Mouse (Mus musculus) MEL (cell line): Measurements from ENCODE around the gene Gnai1. TPM values are rescaled to one million over a fixed set of nuclear protein-coding genes. Genes with fewer than 3 reads are reported as not detected.

Source experiments
- DNase-seq: peaks from one replicate; pipeline ENCODE4 v3.0.0; 2011; ENCODE audit warnings: low read depth, low spot score
- H3K27ac ChIP-seq: 2 replicates; pipeline ENCODE4 v1.5.1; 2012; ENCODE audit warnings: low read depth, mild to moderate bottlenecking, control low read depth, low read length, moderate library complexity; ENCODE audit not compliant: control insufficient read depth
- H3K27me3 ChIP-seq, 2 experiments: fragments of 150-350 bp in 1 of 2; sonication (generic) in 1 of 2; 2 replicates each; pipeline ENCODE4 v1.6.1; 2012; ENCODE audit warnings: low read length in 2 of 2, mild to moderate bottlenecking in 2 of 2, improper control_type of control experiment in 1 of 2, moderate library complexity in 1 of 2; ENCODE audit not compliant: insufficient read depth in 2 of 2, control insufficient read depth in 1 of 2
- H3K36me3 ChIP-seq, 2 experiments: 2 replicates each; pipeline ENCODE4 v1.6.1; 2012 to 2014; ENCODE audit warnings: low read length in 2 of 2, improper control_type of control experiment in 1 of 2, inconsistent platforms in 1 of 2, mild to moderate bottlenecking in 1 of 2; ENCODE audit not compliant: insufficient read depth in 2 of 2, control insufficient read depth in 1 of 2
- H3K4me1 ChIP-seq, 2 experiments: fragments of 150-350 bp in 1 of 2; sonication (generic) in 1 of 2; 2 replicates each; pipeline ENCODE4 v1.6.1; 2012; ENCODE audit warnings: low read length in 2 of 2, improper control_type of control experiment in 1 of 2, mild to moderate bottlenecking in 1 of 2; ENCODE audit not compliant: insufficient read depth in 2 of 2, control insufficient read depth in 1 of 2
- H3K4me3 ChIP-seq, 2 experiments: fragments of 150-350 bp in 1 of 2; sonication (generic) in 1 of 2; 2 replicates each; pipeline ENCODE4 v1.5.1; 2012; ENCODE audit warnings: low read depth in 2 of 2, low read length in 2 of 2, mild to moderate bottlenecking in 2 of 2, moderate library complexity in 2 of 2, control low read depth in 1 of 2, improper control_type of control experiment in 1 of 2; ENCODE audit not compliant: control insufficient read depth in 1 of 2, insufficient read depth in 1 of 2
- H3K79me2 ChIP-seq: 2 replicates; pipeline ENCODE4 v1.6.1; 2012; ENCODE audit warnings: mild to moderate bottlenecking, low read length, moderate library complexity; ENCODE audit not compliant: control insufficient read depth, poor library complexity, insufficient read depth
- H3K9ac ChIP-seq: 2 replicates; pipeline ENCODE4 v1.6.1; 2012; ENCODE audit warnings: low read depth, mild to moderate bottlenecking, control low read depth, low read length, moderate library complexity; ENCODE audit not compliant: control insufficient read depth, poor library complexity, severe bottlenecking
- H3K9me3 ChIP-seq: fragments of 150-350 bp; sonication (generic); replicated peaks from 2 replicates; pipeline ENCODE4 v1.6.1; 2012; ENCODE audit warnings: mild to moderate bottlenecking, low read length, improper control_type of control experiment, moderate library complexity; ENCODE audit not compliant: insufficient read depth
- CHD1 ChIP-seq: IDR thresholded peaks from 2 replicates; pipeline ENCODE4 v1.6.1; 2012; ENCODE audit warnings: low read depth, mild to moderate bottlenecking, inconsistent platforms, low read length, improper control_type of control experiment
- CHD2 ChIP-seq: IDR thresholded peaks from 2 replicates; pipeline ENCODE4 v1.6.1; 2011; ENCODE audit warnings: low read length, improper control_type of control experiment
- E2F4 ChIP-seq: IDR thresholded peaks from 2 replicates; pipeline ENCODE4 v1.6.1; 2011; ENCODE audit warnings: low read depth, low read length, improper control_type of control experiment, borderline replicate concordance
- ELF1 ChIP-seq: IDR thresholded peaks from 2 replicates; pipeline ENCODE4 v1.6.1; 2014; ENCODE audit warnings: low read depth, mild to moderate bottlenecking, inconsistent platforms, low read length, improper control_type of control experiment, moderate library complexity
- GABPA ChIP-seq: IDR thresholded peaks from 2 replicates; pipeline ENCODE4 v1.6.1; 2012; ENCODE audit warnings: low read depth, mild to moderate bottlenecking, inconsistent platforms, low read length, improper control_type of control experiment, moderate library complexity
- GATA1 ChIP-seq: IDR thresholded peaks from 2 replicates; pipeline ENCODE4 v1.6.1; 2011; ENCODE audit warnings: low read depth, low read length, improper control_type of control experiment
- HCFC1 ChIP-seq: IDR thresholded peaks from 2 replicates; pipeline ENCODE4 v1.6.1; 2012; ENCODE audit warnings: low read depth, mild to moderate bottlenecking, inconsistent platforms, low read length, improper control_type of control experiment, moderate library complexity
- JUND ChIP-seq: IDR thresholded peaks from 2 replicates; pipeline ENCODE4 v1.6.1; 2011; ENCODE audit warnings: low read depth, mild to moderate bottlenecking, improper control_type of control experiment, low read length
- MAZ ChIP-seq: IDR thresholded peaks from 2 replicates; pipeline ENCODE4 v1.6.1; 2012; ENCODE audit warnings: low read depth, mild to moderate bottlenecking, inconsistent platforms, low read length, improper control_type of control experiment
- MXI1 ChIP-seq: IDR thresholded peaks from 2 replicates; pipeline ENCODE4 v1.6.1; 2011; ENCODE audit warnings: mild to moderate bottlenecking, low read depth, low read length, improper control_type of control experiment
- NRF1 ChIP-seq: IDR thresholded peaks from 2 replicates; pipeline ENCODE4 v1.6.1; 2014; ENCODE audit warnings: low read depth, mild to moderate bottlenecking, inconsistent platforms, low read length, improper control_type of control experiment, moderate library complexity; ENCODE audit not compliant: poor library complexity, insufficient read depth, severe bottlenecking
- POLR2A ChIP-seq, 2 experiments: IDR thresholded peaks; 2 replicates each; pipeline ENCODE4 v1.6.1; 2011 to 2012; ENCODE audit warnings: low read length in 2 of 2, mild to moderate bottlenecking in 2 of 2, control low read depth in 1 of 2, improper control_type of control experiment in 1 of 2, low read depth in 1 of 2, moderate library complexity in 1 of 2; ENCODE audit not compliant: control insufficient read depth in 1 of 2, insufficient read depth in 1 of 2, poor library complexity in 1 of 2
- RCOR1 ChIP-seq: IDR thresholded peaks from 2 replicates; pipeline ENCODE4 v1.6.1; 2012; ENCODE audit warnings: low read depth, mild to moderate bottlenecking, inconsistent platforms, low read length, improper control_type of control experiment
- TAL1 ChIP-seq: IDR thresholded peaks from 2 replicates; pipeline ENCODE4 v1.6.1; 2012; ENCODE audit warnings: mild to moderate bottlenecking, inconsistent platforms, low read length, moderate library complexity, mixed read lengths
- TCF12 ChIP-seq: IDR thresholded peaks from 2 replicates; pipeline ENCODE4 v1.6.1; 2014; ENCODE audit warnings: low read depth, mild to moderate bottlenecking, inconsistent platforms, low read length, improper control_type of control experiment, moderate library complexity
- UBTF ChIP-seq: IDR thresholded peaks from 2 replicates; pipeline ENCODE4 v1.6.1; 2012; ENCODE audit warnings: low read depth, mild to moderate bottlenecking, inconsistent platforms, low read length, improper control_type of control experiment, moderate library complexity, borderline replicate concordance; ENCODE audit not compliant: insufficient read depth
- USF2 ChIP-seq, 2 experiments: IDR thresholded peaks; 2 replicates each; pipeline ENCODE4 v1.6.1; 2011 to 2012; ENCODE audit warnings: improper control_type of control experiment in 2 of 2, low read length in 2 of 2, borderline replicate concordance in 1 of 2, inconsistent platforms in 1 of 2, low read depth in 1 of 2, mild to moderate bottlenecking in 1 of 2; ENCODE audit not compliant: insufficient read depth in 1 of 2
- ZC3H11A ChIP-seq: IDR thresholded peaks from 2 replicates; pipeline ENCODE4 v1.6.1; 2012; ENCODE audit warnings: low read depth, mild to moderate bottlenecking, inconsistent platforms, low read length, improper control_type of control experiment
- ZMIZ1 ChIP-seq: IDR thresholded peaks from 2 replicates; pipeline ENCODE4 v1.6.1; 2012; ENCODE audit warnings: low read depth, mild to moderate bottlenecking, inconsistent platforms, low read length, improper control_type of control experiment, moderate library complexity
- polyA plus RNA-seq, 2 experiments: library from polyadenylated mRNA; stranded (reverse) in 1 of 2; unstranded in 1 of 2; fragments of >175 nt in 1 of 2; fragments of >200 nt in 1 of 2; gene quantifications; 2 replicates each; pipeline versions ENCODE4 v1.2.1 to v1.2.4; 2012; ENCODE audit warnings: low replicate concordance in 2 of 2, low read depth in 1 of 2; ENCODE audit not compliant: insufficient read length in 2 of 2, insufficient read depth in 1 of 2, missing spikeins in 1 of 2
- total RNA-seq: library from RNA; depleted of rRNA; stranded (reverse); fragments of 300-350 nt; gene quantifications from 2 replicates; pipeline ENCODE4 v1.2.3, GENCODE M21; 2012

The Gnai1 gene
- total and polyA plus RNA-seq, 3 experiments: not detected

GRCm38 (mm10) chr5:18330726-18331125, 29.4 kb downstream of the Gnai1 start:
- no peaks in the 10 kb centered on the region; a peak in 1 of 4 replicates for H3K27me3 ChIP-seq
- no peak for DNase-seq
- TF ChIP-seq NRF1: no peak
- TF ChIP-seq HCFC1: no peak
- no peak for TF ChIP-seq TCF12
- TF ChIP-seq CHD1: no peak
- TF ChIP-seq GATA1: no peak
- TF ChIP-seq JUND: no peak
- no peak for TF ChIP-seq POLR2A (IDR thresholded peaks at IDR 0.05; ENCODE audit: control insufficient read depth in 1 of 2, insufficient read depth in 1 of 2, low read depth in 1 of 2, low read length in 2 of 2, poor library complexity in 1 of 2)
- no peak for TF ChIP-seq USF2 (IDR thresholded peaks at IDR 0.05; ENCODE audit: borderline replicate concordance in 1 of 2, insufficient read depth in 1 of 2, low read depth in 1 of 2, low read length in 2 of 2)
- TF ChIP-seq ZC3H11A: no peak
- TF ChIP-seq ZMIZ1: no peak
- no peak for TF ChIP-seq MAZ
- TF ChIP-seq TAL1: no peak
- no peak for TF ChIP-seq MXI1
- no peak for TF ChIP-seq UBTF
- no peak for TF ChIP-seq CHD2
- TF ChIP-seq, all 39 proteins: peak for 0
- Histone ChIP-seq H3K4me3 (no peak overlapping the region), H3K36me3 (no peaks in the 10 kb centered on the region), H3K9ac (no peak overlapping the region), H3K79me2 (no peaks in the 10 kb centered on the region), H3K4me1 (no peaks in the 10 kb centered on the region), H3K9me3 (no peaks in the 10 kb centered on the region), H3K27ac (no peak overlapping the region)

DNA sequence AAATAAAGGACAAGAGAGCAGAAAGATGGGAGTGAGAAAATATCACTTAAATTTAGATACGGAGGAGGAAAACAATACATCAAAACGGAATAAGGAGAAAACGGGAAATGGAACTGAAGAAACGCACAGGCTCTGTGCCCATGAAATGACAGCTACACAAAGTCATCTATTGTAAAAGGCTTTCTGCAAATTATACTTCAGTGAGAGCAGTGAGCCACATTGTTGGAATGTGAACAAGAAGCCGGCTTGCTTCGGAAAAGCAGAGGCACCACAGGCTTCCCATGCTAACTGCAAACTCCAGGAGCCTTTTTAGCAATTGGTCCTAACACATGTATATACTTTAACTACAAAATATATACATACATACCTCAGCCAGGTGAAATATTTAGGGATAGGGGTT, 34.0 kb downstream of the Gnai1 start:
- Histone ChIP-seq H3K27me3 (no peaks in the 10 kb centered on the region; a peak in 1 of 4 replicates), H3K36me3 (no peaks in the 10 kb centered on the region), H3K9ac (no peak overlapping the region), H3K79me2 (no peaks in the 10 kb centered on the region), H3K27ac (no peak overlapping the region), H3K9me3 (no peaks in the 10 kb centered on the region), H3K4me1 (no peaks in the 10 kb centered on the region), H3K4me3 (no peak overlapping the region)
- no peak for DNase-seq
- TF ChIP-seq ZC3H11A (no peak), E2F4 (no peak), ELF1 (no peak), CHD2 (no peak), RCOR1 (no peak), TAL1 (no peak), GABPA (no peak), JUND (no peak)
